Mouse (Mus musculus) retina, postnatal 1 day (tissue): ENCODE results near the gene Bdkrb2.

Source experiments
- DNase-seq: peaks from one replicate; pipeline ENCODE4 v3.0.0-alpha.2; 2012

The Bdkrb2 gene

GRCm38 (mm10) chr12:105547151-105547550 lies 15.9 kb upstream of the Bdkrb2 start:
- DNase-seq: no peak

- no peak for DNase-seq
Measured at GRCm38 (mm10) chr12:105548001-105548400, 15.0 kb upstream of the Bdkrb2 start.

- no peak for DNase-seq
Measured at GRCm38 (mm10) chr12:105548881-105549280, 14.1 kb upstream of the Bdkrb2 start.

- no peak for DNase-seq
Measured at GRCm38 (mm10) chr12:105549835-105550802, 12.9 kb upstream of the Bdkrb2 start.

- no peak for DNase-seq
Measured at GRCm38 (mm10) chr12:105551551-105551989, 11.5 kb upstream of the Bdkrb2 start.

- DNase-seq: no peak
Measured at GRCm38 (mm10) chr12:105554151-105554772, 8.8 kb upstream of the Bdkrb2 start.

- no peak for DNase-seq
Measured at GRCm38 (mm10) chr12:105555172-105555571, 7.9 kb upstream of the Bdkrb2 start.

- DNase-seq: no peak
Measured at GRCm38 (mm10) chr12:105557250-105557925, 5.6 kb upstream of the Bdkrb2 start.

- no peak for DNase-seq
Measured at GRCm38 (mm10) chr12:105561007-105561534, 2.0 kb upstream of the Bdkrb2 start.

- DNase-seq: no peak
Measured at GRCm38 (mm10) chr12:105562056-105562820, 788 bp upstream of the Bdkrb2 start.

- no peak for DNase-seq
Measured at GRCm38 (mm10) chr12:105563726-105564275, 775 bp downstream of the Bdkrb2 start.

- DNase-seq: no peak
Measured at GRCm38 (mm10) chr12:105565221-105565620, 2.2 kb downstream of the Bdkrb2 start.

- DNase-seq: no peak
Measured at GRCm38 (mm10) chr12:105571867-105572266, 8.8 kb downstream of the Bdkrb2 start.

GRCm38 (mm10) chr12:105572622-105573021 lies 9.6 kb downstream of the Bdkrb2 start:
- no peak for DNase-seq

- no peak for DNase-seq
Measured at GRCm38 (mm10) chr12:105574356-105574755, 11.3 kb downstream of the Bdkrb2 start.

GRCm38 (mm10) chr12:105580490-105580889 lies 17.5 kb downstream of the Bdkrb2 start:
- no peak for DNase-seq

GRCm38 (mm10) chr12:105582486-105582885 lies 19.5 kb downstream of the Bdkrb2 start:
- no peak for DNase-seq

- peak; percentile 58 for DNase-seq
Measured at GRCm38 (mm10) chr12:105583484-105583883, 20.5 kb downstream of the Bdkrb2 start.

GRCm38 (mm10) chr12:105584851-105585250 lies 21.8 kb downstream of the Bdkrb2 start:
- DNase-seq: peak; percentile 85

GRCm38 (mm10) chr12:105587526-105587925 lies 24.5 kb downstream of the Bdkrb2 start:
- DNase-seq: no peak

GRCm38 (mm10) chr12:105590786-105591185 lies 27.8 kb downstream of the Bdkrb2 start:
- DNase-seq: no peak

GRCm38 (mm10) chr12:105592361-105592761 lies 29.3 kb downstream of the Bdkrb2 start:
- DNase-seq: no peak
